Comparison of ENCODE assay signal across 9 mouse cellular contexts in genomic region chr1:23382037-23382436, GRCm38 (mm10). TPM values are rescaled to one million over a fixed set of nuclear protein-coding genes. Genes with fewer than 3 reads are reported as not detected.
DNase-seq lines count a peak whose midpoint lies in the region; ATAC-seq and TF ChIP-seq lines count a peak whose summit lies in the region.
"Had no signal": no experiment of that assay in that cellular context is flagged by ENCODE, and none has a peak within 500 bp of the region (broad histone marks: within the 10 kb centered on the region; RNA-seq: fewer than 3 reads in every experiment).

No protein-coding gene starts in this region.

- peak overlapping the region; percentile 84 for H3K4me3 ChIP-seq in kidney, embryonic 15.5 days (replicated peaks)
- peak overlapping the region; percentile 95 for H3K4me3 ChIP-seq in hindbrain, embryonic 16.5 days (ENCODE audit: low read length)
- H3K4me3 ChIP-seq in midbrain, postnatal 0 days (ENCODE audit: low read depth, low read length): peak overlapping the region; percentile 83

- no peak for DNase-seq in kidney, adult 18-20 months
- DNase-seq in brain, adult 2 months (ENCODE audit: low read depth, low spot score): peak; percentile 10
- no peak for DNase-seq in midbrain, postnatal 0 days (ENCODE audit: low spot score)
- no peak for DNase-seq in thymus, postnatal 14 days
- no peak for DNase-seq in layer of hippocampus, postnatal 36 days
- DNase-seq in adrenal gland, postnatal 14 days: no peak
- DNase-seq: kidney, postnatal 10 days had no signal

- H3K4me2 ChIP-seq in kidney, embryonic 15.5 days: peak overlapping the region; percentile 95
- H3K4me2 ChIP-seq in hindbrain, embryonic 16.5 days (ENCODE audit: low read length): peak overlapping the region; percentile 95
- peak overlapping the region; percentile 96 for H3K4me2 ChIP-seq in midbrain, postnatal 0 days (ENCODE audit: low read depth, low read length, poor library complexity, severe bottlenecking)

- WGBS in kidney, embryonic 15.5 days: 13% methylated on average over 9 of the region's 9 CpGs
- WGBS in hindbrain, embryonic 16.5 days: 19% methylated on average over 9 of the region's 9 CpGs
- 14% methylated on average over 9 of the region's 9 CpGs for WGBS in midbrain, postnatal 0 days

- peak overlapping the region; percentile 85; the same call in 1 of the 2 replicates for H3K9ac ChIP-seq in kidney, embryonic 15.5 days
- peak overlapping the region; percentile 95 for H3K9ac ChIP-seq in hindbrain, embryonic 16.5 days (ENCODE audit: low read depth, low read length)
- H3K9ac ChIP-seq in midbrain, postnatal 0 days (replicated peaks; ENCODE audit: low read length, poor library complexity, severe bottlenecking): peak overlapping the region; percentile 90; the same call in 1 of the 2 replicates

- 0 out of 2 replicates have a peak, but pooled peaks cover 2% of the 10 kb centered on the region for H3K36me3 ChIP-seq in kidney, embryonic 15.5 days
- H3K36me3 ChIP-seq in hindbrain, embryonic 16.5 days (ENCODE audit: control insufficient read depth, insufficient read depth, low read length): 0 out of 2 replicates have a peak, but pooled peaks cover 2% of the 10 kb centered on the region
- peaks cover 4% of the 10 kb centered on the region; the same call in 1 of the 2 replicates for H3K36me3 ChIP-seq in midbrain, postnatal 0 days (ENCODE audit: insufficient read depth, low read length)

- TF ChIP-seq CTCF in midbrain, postnatal 0 days (IDR thresholded peaks at IDR 0.05): no peak

- H3K27ac ChIP-seq in kidney, embryonic 15.5 days: no peak overlapping the region
- H3K27ac ChIP-seq in hindbrain, embryonic 16.5 days (ENCODE audit: low read depth, low read length): no peak overlapping the region
- no peak overlapping the region for H3K27ac ChIP-seq in midbrain, postnatal 0 days (ENCODE audit: low read depth, low read length)

- ATAC-seq in kidney, embryonic 15.5 days (replicated peaks; ENCODE audit: low FRiP score): no peak
- ATAC-seq in hindbrain, embryonic 16.5 days: no peak
- ATAC-seq in midbrain, postnatal 0 days (ENCODE audit: low FRiP score): no peak

- no peaks in the 10 kb centered on the region for H3K9me3 ChIP-seq in kidney, embryonic 15.5 days (replicated peaks)
- H3K9me3 ChIP-seq in hindbrain, embryonic 16.5 days (ENCODE audit: control insufficient read depth, low read length): no peaks in the 10 kb centered on the region
- no peaks in the 10 kb centered on the region for H3K9me3 ChIP-seq in midbrain, postnatal 0 days (ENCODE audit: low read length)

- peaks cover 37% of the 10 kb centered on the region for H3K4me1 ChIP-seq in kidney, embryonic 15.5 days
- peaks cover 31% of the 10 kb centered on the region for H3K4me1 ChIP-seq in hindbrain, embryonic 16.5 days (ENCODE audit: control insufficient read depth, insufficient read depth, low read depth, low read length)
- H3K4me1 ChIP-seq in midbrain, postnatal 0 days (ENCODE audit: insufficient read depth, low read length): peaks cover 8% of the 10 kb centered on the region

- H3K27me3 ChIP-seq in kidney, embryonic 15.5 days: no peaks in the 10 kb centered on the region
- no peaks in the 10 kb centered on the region for H3K27me3 ChIP-seq in hindbrain, embryonic 16.5 days (replicated peaks; ENCODE audit: control insufficient read depth, insufficient read depth, low read length)
- no peaks in the 10 kb centered on the region for H3K27me3 ChIP-seq in midbrain, postnatal 0 days (ENCODE audit: insufficient read depth, low read length)

RNA-seq across cellular contexts. Expression of gene Ogfrl1, which starts 15.5 kb away (rescaled TPM):
- polyA plus RNA-seq in kidney, embryonic 15.5 days (2015; fragmentation: Nextera tagmentation; extraction: Ambion mirVana): 14.6 and 16.1 TPM in 2 replicates
- 9.0 and 9.4 TPM in 2 replicates for polyA plus RNA-seq in hindbrain, embryonic 16.5 days (2015; fragmentation: Nextera tagmentation; extraction: Ambion mirVana)
- total RNA-seq in midbrain, postnatal 0 days (2014; rRNA removed): 20.0 and 21.6 TPM in 2 replicates
- 11.6 and 17.8 TPM in 2 replicates for polyA plus RNA-seq in midbrain, postnatal 0 days (2015; fragmentation: Nextera tagmentation; extraction: Ambion mirVana)
- total RNA-seq in layer of hippocampus, postnatal 36 days (2021): 100 to 1,000 TPM; 122 to 155 TPM
- 6.1 and 9.1 TPM in 2 replicates for total RNA-seq in adrenal gland, postnatal 14 days (2021)
